Mouse (Mus musculus) right cerebral cortex, postnatal 14 days (tissue): ENCODE results near the gene Magi1.
"Not testable (repeated sequence)": the region's sequence is repeated elsewhere in the genome, so short reads cannot be mapped to it uniquely, and the experiment has no call there.

Source experiments
- DNase-seq: peaks from one replicate; pipeline ENCODE4 v3.0.0; 2022

Gene Magi1

GRCm38 (mm10) chr6:94043461-94043860, 240.3 kb downstream of the Magi1 start:
- DNase-seq = no peak

- peak; percentile 33 for DNase-seq
Observed at GRCm38 (mm10) chr6:94040093-94040492, 243.6 kb downstream of the Magi1 start.

- peak; percentile 11 for DNase-seq
Observed at GRCm38 (mm10) chr6:94038897-94039296, 244.8 kb downstream of the Magi1 start.

- no peak for DNase-seq
Observed at GRCm38 (mm10) chr6:94036554-94036953, 247.2 kb downstream of the Magi1 start.

GRCm38 (mm10) chr6:94026361-94026760, 257.4 kb downstream of the Magi1 start:
- DNase-seq = no peak

GRCm38 (mm10) chr6:94022437-94022836, 261.3 kb downstream of the Magi1 start:
- DNase-seq = no peak

GRCm38 (mm10) chr6:94021239-94021962, 262.3 kb downstream of the Magi1 start:
- no peak for DNase-seq

- no peak for DNase-seq
Observed at GRCm38 (mm10) chr6:94020566-94020965, 263.2 kb downstream of the Magi1 start.

- no peak for DNase-seq
Observed at GRCm38 (mm10) chr6:94019935-94020334, 263.8 kb downstream of the Magi1 start.

- no peak for DNase-seq
Observed at GRCm38 (mm10) chr6:94013761-94014160, 270.0 kb downstream of the Magi1 start.

GRCm38 (mm10) chr6:94011947-94012346, 271.8 kb downstream of the Magi1 start:
- DNase-seq = peak; percentile 14

GRCm38 (mm10) chr6:94011521-94011920, 272.2 kb downstream of the Magi1 start:
- DNase-seq = no peak

- DNase-seq = no peak
Observed at GRCm38 (mm10) chr6:94008577-94008976, 275.1 kb downstream of the Magi1 start.

GRCm38 (mm10) chr6:94003586-94003985, 280.1 kb downstream of the Magi1 start:
- not testable (repeated sequence) for DNase-seq

- DNase-seq = no peak
Observed at GRCm38 (mm10) chr6:93996841-93997485, 286.8 kb downstream of the Magi1 start.

- DNase-seq = no peak
Observed at GRCm38 (mm10) chr6:93987561-93987960, 296.2 kb downstream of the Magi1 start.

GRCm38 (mm10) chr6:93985111-93985510, 298.6 kb downstream of the Magi1 start:
- DNase-seq = peak; percentile 13

- DNase-seq = no peak
Observed at GRCm38 (mm10) chr6:93983551-93983950, 300.2 kb downstream of the Magi1 start.

GRCm38 (mm10) chr6:93981211-93981610, 302.5 kb downstream of the Magi1 start:
- no peak for DNase-seq

- DNase-seq = no peak
Observed at GRCm38 (mm10) chr6:93979241-93979640, 304.5 kb downstream of the Magi1 start.

GRCm38 (mm10) chr6:93968721-93969120, 315.0 kb downstream of the Magi1 start:
- DNase-seq = no peak

GRCm38 (mm10) chr6:93962757-93963336, 320.9 kb downstream of the Magi1 start:
- no peak for DNase-seq

GRCm38 (mm10) chr6:93961782-93962181, 321.9 kb downstream of the Magi1 start:
- DNase-seq = no peak

- no peak for DNase-seq
Observed at GRCm38 (mm10) chr6:93957172-93957571, 326.5 kb downstream of the Magi1 start.
